Mouse (Mus musculus) c-Kit-negative CD71-positive TER-119-positive erythroid progenitor cells, embryonic 14.5 days (primary cell): Measurements from ENCODE around the gene H2afj.
"Not testable (repeated sequence)": the region's sequence is repeated elsewhere in the genome, so short reads cannot be mapped to it uniquely, and the experiment has no call there.

Source experiments
- DNase-seq: peaks from one replicate; pipeline ENCODE4 v3.0.0-alpha.2; 2013; ENCODE audit warnings: low read depth, low spot score

The H2afj gene

DNA sequence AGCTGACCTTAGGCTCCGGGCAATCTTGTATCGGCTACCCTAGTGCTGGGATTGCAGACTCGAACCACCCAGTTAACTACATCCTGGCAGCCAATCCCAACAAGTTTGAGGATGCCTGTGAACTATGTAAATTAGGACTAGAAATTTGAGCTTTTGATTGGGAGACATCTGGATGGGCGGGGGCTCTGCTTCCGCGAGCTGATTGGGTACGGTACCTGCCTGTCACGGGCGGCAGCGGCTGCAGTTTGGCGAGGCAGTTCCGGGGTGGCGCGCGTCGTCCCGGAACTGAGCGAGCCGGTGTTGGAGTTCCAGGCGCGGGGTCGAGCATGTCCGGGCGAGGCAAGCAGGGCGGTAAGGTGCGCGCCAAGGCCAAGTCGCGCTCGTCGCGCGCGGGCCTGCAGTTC, at the start of gene H2afj:
TSS of gene H2afj (plus strand) at position 231 of the 404 bp plus-strand sequence.
- DNase-seq = peak; percentile 92

DNA sequence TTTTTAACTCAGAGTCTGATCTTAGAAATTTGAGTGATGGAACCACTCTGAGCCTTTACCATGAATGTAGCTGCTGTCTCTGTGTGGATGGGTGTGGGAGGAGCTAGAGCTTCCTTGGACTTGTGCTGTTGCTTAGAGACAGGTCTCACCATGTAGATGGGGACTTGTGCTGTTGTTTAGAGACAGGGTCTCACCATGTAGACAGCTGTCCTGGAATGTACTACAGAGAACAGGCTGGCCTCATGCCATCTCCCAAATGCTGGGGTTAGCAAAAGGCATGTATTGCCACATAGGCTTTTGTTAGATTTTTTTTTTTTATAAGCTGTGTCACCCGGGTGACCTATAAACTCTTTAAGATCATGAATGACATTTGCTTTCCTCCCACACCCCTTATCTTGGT, 44.1 kb upstream of the H2afj start:
- DNase-seq = no peak

DNA sequence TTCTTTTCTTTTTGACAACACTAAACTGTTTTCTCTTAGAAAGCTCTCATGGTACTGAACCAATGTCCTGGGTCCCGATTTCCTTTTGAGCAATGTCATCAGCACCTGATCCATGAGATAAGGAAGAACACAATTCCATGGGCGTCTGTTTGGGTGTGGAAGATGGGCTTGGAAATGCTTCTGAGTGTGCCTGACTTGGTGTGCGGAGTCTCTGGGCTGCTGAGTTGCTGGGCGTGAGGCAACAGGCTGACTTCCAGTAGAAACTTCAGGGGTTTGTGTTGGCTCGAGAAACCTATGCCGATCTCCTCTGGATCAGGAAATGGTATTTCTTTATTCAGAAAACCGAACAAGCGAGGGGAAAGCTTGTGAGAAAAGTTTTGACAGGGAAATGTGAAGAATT, 38.9 kb upstream of the H2afj start:
- DNase-seq = no peak

DNA sequence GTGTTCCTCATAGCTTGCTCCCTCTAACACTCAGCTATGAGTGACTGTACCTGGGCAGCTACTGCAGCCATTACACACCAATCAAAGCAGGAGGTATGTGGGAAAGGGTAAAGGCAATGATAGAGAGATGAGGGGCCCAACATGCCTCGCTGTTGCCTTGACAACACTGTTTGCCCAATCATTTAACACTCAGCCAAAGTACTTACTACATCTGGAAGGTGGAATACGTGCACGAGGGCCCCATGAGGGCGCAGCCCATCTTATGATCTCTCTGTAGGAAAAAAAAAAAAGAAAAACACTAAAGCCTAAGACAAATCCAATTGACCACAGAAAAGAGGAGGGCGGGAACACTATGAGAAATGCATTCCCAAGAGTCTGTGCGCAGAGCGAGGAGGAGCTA, 38.2 kb upstream of the H2afj start:
- DNase-seq = no peak

DNA sequence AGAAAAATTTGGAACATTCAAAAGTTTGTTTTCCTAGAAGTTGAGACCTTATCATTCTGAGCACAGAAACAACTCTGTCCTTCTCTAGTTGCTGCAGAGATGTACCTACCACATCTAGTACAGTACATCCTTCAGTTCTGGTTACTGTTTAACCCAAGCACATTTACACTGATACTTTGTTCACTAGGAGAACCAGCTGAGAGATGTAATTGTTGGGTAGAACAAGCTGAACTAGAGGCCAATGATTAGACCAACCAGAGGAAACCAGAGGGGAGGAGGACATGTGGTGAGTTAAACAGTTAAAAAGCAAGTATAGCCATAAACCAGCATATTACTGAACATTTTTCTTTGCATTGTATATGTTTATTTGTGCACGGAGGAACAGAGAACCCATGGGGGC, 31.7 kb upstream of the H2afj start:
- DNase-seq = no peak

DNA sequence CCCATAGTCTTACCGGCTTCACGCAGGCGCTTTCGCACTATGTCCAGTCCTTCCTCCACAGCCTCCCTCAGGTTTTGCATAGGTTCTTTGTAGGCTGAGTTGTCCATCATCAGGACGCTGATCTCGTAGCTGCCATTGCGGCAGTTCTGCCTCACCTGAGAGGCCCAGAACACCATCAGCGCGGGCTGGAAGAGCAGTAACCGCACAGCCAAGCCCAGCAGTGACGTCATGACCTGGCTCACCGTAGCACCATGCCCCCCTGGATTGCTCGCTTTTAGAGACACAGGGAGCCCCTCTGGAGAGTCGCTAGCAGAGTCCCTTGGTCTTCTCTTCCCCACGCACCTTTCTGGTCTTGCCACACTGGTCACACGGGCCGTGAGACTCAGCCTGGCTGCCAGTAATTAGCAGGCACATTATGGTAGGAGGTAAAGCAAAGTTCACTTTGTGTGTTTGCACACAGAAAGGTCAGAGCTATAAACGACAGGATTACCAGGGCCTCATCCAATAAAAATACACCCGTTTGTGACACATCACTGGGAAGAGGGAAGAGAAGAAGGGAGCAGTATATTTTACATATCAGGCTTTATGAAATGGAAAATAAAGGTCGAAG, 26.6 kb upstream of the H2afj start, which contains the start of gene Gucy2c:
TSS of gene Gucy2c (minus strand) at position 389 of the 610 bp plus-strand sequence.
- no peak for DNase-seq

DNA sequence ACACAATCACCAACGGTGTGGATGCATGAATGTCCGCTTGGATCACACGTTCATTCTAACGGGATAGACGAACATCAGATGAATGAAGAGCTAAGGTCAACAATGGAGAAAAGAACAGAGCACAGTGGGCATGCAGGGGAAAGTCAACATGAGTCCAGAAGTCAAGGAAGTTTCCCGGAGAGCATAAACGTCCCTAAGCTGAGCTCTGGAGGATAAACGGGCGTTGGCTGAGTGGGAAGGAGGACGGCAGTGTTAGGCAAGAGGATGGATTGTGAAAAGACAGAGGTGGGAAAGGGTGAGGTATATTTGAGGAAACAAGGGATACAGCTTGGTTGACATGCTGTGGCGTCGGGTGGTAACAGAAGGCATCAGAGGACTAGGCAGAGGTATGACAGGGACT, 25.9 kb upstream of the H2afj start:
- DNase-seq = no peak

DNA sequence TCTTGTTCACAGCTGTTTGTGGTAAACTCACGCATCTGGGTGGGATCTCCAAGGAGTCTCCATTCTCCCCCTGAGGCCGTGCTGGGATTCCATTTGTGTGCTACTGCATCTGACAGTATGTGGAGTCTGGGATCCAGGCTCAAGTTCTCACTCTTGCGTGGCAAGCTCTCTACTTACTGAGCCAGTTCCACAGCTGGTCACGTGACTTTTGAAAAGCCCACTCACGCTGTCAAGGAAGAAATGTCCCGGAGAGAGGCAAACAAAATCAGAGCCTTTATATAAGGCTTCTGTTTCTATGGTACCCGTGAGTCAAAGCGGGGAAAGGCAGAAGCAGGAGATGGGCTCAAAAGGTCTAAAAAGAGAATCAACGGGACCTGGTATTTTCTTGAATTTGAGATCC, 25.3 kb upstream of the H2afj start:
- no peak for DNase-seq

DNA sequence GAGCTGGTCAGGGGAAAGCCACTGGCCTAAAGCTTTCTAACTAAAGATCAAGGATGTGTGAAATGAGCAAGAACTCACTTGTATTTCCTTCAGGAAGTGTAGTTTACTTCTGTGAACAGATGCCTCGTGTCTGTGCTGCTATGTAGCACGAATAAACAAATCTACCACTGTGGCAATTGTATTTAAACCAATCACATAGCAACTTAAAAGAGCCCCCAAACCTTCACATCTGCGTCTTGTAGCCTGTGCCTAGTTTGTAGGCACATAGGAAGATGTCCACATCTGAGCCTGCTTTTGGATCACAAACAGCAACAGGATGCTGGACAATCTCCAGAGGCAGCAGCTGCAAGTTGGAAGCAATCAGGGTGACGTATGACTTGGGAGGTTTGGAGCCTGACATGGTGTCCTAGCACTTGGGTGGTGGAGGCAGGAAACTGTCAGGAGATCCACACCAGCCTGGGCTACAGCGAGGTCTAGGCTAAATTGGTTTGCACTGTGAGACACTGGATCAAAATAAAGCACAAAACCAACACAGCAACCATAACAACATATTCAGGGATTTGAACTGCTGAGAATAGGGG, 18.6 kb upstream of the H2afj start:
- no peak for DNase-seq

DNA sequence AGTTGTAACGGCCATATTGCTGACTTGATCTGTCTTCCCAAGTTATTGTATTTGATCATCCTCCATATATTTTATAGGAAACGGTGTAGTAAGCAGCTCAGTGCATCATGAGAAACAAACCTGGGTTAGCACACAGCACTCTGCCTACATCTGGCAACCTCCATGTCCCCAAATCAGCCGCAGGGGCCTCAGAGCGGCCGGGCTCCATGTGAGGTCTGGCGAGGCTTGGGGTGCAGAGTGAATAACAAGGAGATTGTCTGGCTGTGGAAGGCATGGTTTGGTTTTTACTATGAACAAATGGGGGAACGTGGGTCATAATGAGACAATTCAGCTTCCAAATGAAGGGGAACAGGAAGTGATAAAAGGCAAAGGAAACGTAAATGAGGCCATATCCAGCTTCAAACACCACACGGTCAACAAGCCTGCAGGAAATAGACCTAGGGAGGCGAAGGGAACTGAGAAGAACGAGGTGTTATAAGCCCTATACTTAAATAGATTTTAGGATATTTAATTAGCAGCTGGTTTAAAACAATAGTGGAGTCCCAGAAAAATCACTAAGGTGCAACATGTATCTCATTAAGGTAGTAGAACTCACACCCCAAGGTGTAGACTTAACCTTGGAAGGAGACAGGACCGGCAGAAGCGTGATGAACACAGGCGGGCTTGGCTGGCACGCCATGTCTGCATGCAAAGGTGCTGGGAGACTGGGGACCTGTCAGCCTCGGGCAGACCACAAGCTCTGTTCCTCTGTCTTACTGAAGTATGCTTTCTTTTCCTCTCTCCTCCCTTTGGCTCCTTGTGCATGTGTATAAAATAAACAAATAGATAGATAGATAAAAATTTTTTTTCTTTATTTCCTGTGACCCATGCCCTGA, 14.9 kb upstream of the H2afj start:
- DNase-seq = no peak

DNA sequence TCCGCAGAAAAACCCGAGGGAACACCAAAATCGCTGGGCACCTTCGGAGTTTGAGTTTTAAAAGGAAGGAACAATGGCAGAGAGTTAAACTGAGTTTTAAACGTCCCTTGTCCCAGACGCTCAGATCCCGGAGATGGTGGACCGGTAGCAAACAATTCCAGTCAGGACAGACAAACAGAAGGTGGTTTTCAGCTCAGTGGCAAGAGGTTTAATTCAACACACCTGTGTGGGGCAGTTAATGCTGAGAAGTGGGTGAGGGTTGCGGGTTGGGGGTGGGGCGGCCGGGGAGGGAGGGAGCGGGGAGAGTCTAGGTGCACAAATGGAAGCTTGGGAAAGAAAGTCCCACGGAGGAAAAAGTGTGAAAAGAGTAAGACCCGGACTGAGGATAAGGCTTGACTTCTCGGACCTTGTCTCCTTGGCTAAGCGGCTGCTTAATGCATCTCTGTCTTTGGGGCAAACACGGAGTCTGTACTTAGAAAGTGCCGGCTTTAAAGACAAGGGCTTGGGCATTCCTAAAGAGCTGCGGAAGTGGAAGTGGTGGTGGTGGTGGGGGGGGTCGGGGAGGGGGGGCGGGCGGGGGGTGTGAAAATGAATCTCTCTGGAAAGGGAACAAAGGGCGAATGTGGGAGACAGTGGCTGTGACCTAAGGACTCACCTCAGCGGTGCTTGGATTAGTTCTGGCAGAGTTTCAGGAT, 14.1 kb upstream of the H2afj start:
- no peak for DNase-seq

DNA sequence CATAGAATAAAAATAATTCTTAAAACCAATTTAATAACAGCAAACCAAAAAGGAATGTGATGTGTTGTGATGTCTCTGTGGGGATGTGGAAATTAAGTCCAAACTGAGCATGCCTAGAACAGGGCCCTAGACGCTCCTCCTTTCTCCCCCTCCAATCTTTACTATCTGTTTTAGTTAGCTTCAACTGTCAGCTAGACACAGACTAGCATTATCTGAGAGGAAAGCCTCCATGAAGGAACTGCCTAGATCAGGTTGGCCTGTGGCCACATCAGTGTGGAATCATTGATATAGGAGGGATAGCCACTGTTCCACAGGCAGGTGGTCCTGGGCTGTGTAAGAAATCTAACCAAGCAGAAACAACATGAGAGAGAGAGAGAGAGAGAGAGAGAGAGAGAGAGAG, 12.9 kb upstream of the H2afj start:
- DNase-seq = no peak

DNA sequence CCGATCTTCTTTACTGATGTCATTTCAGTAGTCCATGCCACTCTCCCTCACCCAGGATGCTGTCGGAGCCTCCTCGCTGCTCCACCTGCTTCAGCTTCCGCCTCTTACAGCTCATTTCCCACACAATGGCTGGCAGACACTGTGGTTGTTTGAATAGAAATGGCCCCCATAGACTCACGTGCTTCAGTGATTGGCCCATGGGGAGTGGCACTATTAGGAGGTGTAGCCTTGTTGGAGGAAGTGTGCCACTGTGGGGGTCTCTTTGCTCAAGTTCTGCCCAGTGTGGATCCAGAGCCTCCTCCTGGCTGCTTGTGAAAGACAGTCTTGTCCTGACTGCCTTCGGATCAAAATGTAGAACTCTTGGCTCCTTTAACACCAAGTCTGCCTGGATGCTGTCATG, 12.2 kb upstream of the H2afj start:
- DNase-seq = no peak

DNA sequence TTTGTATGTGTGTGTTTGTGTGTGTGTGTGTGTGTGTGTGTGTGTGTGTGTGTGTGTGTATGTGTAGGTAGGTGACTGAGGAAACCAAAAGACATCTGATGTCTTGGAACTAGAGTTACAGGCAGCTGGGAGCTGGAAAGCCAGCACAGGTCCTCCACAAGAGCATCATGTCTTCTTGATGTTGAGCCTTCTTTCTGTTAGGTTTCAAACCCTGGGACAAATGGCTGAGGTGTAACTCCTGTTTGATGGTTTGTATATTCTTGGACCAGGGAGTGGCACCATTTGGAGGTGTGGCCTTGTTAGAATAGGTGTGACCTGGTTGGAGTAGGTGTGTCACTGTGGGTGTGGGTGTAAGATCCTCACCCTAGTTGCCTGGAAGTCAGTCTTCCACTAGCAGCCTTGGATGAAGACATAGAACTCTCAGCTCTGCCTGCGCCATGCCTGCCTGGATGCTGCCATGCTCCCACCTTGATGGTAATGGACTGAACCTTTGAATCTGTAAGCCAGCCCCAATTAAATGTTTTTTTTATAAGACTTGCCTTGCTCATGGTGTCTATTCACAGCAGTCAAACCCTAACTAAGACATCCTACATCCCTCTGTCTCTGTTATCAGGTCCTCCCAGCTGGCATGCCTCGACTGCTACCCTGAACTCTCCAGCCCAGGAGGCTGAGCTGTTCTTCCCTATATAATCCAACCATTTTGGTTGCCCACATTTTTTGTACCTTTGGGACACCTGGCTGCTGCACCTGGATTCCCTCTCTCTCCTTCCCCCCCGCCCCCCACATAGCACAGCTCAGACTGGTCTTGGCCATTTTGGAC, 10.0 kb upstream of the H2afj start:
- DNase-seq = not testable (repeated sequence)

DNA sequence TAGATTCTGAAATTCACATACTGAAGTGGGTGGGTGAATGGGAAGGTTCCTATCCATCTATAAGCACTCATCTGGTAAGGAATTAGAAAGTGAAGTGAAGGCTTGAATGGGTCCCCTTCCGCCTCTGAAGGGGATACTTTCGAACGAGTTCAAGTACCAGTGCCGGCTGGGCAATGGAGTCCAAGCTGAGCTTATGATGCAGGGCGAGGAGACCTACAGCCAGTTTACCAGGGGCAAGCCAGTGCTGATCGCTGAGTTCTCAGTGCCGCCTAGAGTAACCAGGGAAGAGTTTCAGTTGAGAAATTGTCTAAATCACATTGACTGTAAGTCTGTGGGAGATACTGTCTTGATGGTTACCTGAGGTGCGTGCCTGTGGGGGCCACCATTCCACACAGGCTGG, 7.3 kb upstream of the H2afj start:
- DNase-seq = no peak

DNA sequence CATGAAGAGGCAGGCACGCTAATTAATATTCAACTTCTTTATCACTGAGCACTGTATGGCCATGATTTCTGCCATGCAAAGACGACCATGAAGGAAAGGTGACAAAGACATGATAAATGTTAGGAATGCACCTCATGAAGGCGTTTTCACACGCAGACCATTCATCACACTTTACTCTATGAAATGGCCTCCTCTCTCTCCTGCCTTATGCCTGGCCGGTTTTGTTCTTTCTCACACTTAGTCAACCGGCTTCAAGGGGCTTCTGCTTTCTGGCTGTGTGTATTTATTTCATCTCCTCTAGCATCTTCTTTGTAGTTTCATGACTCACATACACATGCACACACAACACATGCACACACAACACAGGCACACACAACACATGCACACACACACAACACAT, 6.8 kb upstream of the H2afj start:
- no peak for DNase-seq

DNA sequence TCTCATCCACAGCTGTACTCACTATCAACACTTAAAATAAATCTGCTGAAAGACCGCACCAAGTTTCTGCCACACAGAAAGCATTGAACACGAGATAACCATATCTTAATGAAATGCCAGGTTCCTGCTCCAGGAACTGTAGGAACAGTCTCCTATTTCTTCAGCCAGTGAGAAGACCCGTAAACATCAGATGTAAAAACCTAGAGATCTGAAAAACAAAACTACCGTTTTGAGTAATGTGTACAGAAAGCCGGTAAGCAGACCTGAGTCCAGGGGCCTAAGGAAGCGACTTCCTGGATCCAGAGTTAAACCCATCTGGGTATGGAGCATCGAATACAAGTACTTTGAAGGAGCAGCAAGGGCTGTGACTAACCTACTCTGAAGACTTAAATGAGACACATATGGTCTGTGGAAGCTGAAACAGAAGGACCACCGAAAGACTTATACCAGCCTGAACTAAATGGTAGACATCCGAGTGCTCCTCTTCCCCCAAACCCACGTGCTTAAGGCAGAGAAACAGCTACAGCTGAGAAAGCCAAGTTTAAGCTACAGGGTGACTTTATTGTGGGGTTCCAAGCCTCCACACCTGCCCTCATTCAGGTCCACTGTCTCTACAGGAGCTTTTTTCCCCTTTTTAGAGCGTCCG, 4.8 kb upstream of the H2afj start:
- peak; percentile 45 for DNase-seq

DNA sequence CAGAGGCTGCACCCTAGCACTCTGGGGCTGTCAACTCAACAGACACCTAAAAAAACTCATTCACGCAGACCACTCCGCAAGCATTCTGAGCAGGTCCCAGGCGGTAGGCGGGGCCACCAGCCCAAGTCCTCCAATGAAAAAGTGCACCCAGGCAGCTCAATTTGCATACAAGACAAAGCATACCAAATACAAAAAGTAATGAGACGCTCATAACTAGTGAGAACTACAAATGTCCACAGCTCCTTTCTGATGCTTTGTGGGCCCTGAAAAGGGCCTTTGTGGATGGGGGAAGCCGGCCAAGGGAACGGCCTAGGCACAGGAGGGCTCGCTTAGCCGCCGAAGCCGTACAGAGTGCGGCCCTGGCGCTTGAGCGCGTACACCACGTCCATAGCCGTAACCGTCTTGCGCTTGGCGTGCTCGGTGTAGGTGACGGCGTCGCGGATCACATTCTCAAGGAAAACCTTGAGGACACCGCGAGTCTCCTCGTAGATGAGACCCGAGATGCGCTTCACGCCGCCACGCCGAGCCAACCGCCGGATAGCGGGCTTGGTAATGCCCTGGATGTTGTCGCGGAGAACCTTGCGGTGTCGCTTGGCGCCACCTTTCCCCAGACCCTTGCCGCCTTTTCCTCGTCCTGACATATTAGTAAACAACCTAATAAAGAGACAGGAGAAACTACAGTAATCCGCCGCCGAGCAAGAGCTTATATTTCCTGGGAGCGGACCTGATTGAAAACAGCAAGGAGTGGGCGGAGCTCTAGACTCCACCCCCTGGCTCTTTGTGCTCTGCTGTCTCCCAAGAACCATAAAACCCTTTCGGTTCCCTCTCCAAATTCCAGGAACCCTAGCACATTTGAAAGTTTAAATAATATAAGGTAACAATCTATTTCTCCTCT, 4.1 kb upstream of the H2afj start, which contains the start of gene Hist4h4:
TSS of gene Hist4h4 (minus strand) at position 677 of the 895 bp plus-strand sequence.
- DNase-seq = peak; percentile 100

DNA sequence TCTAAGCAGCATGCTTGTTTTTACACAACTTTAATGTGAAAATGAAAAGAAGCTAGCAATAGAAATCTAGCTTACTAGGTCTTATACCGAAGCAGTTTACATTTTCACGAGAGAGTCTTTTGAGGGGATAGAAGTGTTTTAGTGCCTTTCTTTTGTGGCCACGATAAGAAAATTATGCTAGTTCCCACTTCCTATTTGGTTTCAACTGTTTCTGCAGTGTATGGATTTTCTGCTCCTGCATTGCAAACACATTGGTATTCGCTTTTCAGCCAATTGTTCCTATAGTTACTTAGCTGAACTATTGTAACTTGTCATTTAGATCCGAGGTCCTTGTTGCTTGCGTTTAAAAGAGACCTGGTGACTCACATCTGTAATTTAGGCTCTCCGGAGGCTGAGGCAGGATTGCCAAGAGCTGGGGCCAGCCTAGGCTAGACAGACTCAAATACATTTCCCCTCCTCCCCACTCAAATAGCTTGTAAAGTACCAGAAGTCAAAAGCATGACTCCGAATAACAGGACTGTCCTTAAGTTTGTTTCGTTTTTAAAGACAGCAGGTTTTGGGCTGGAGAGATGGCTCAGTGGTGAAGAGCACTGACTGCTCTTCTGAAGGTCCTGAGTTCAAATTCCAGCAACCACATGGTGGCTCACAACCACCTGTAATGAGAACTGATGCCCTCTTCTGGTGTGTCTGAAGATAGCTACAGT, 3.2 kb upstream of the H2afj start:
- DNase-seq = no peak
